Mouse (Mus musculus) lung, postnatal 0 days (tissue): ENCODE data around the gene Ndufv3.

Source experiments
- CTCF ChIP-seq: IDR thresholded peaks from 2 replicates; pipeline ENCODE4 v1.5.1; 2016; ENCODE audit warnings: antibody characterized with exemption, mild to moderate bottlenecking
- EP300 ChIP-seq: IDR thresholded peaks from 2 replicates; pipeline ENCODE4 v1.6.1; 2016; ENCODE audit warnings: antibody characterized with exemption, mild to moderate bottlenecking, control low read depth

- TF ChIP-seq CTCF, result no peak
- TF ChIP-seq EP300, result no peak
These were observed 24.9 kb upstream of the Ndufv3 start for GRCm38 (mm10) chr17:31494989-31495388.
